Mouse (Mus musculus) kidney, adult 2 months (tissue): ENCODE results near the gene Tfb2m.

Source experiments
- CTCF ChIP-seq: fragments of 200-500 bp; conservative IDR thresholded peaks from 2 replicates; pipeline ENCODE4 v1.5.1; 2011; ENCODE audit warnings: low read depth, mild to moderate bottlenecking, control low read depth, low read length, moderate library complexity, mixed read lengths; ENCODE audit not compliant: insufficient read depth, insufficient read length
- POLR2A ChIP-seq: fragments of 200-500 bp; IDR thresholded peaks from one replicate; pipeline ENCODE4 v1.6.1; 2011; ENCODE audit warnings: low read depth, low read length, control low read depth

DNA sequence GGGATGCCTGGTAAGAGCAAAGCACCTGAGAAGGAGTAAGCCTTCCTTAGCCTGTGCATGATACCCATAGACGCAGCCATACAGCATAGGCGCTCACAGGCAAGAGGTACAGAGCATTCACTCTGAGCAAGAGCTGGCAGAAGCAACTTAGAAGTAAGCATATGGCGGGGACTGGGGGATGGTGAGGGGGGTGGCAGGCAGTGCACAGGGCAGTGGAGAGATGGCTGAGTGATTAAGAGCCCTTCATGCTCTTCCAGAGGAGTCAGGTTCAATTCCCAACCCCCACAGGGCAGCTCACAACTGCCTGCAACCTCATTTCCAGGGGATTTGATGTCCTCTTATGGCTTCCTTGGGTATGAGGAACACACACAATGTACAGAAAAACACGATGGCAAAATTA is 17.1 kb upstream of the Tfb2m start:
- TF ChIP-seq CTCF = no peak
- TF ChIP-seq POLR2A = no peak
